Mouse (Mus musculus): ENCODE results near the gene Il17c.
A peak's percentile ranks its signal among the peaks of the same experiment; 100 is the strongest.

Gene Il17c

GRCm38 (mm10) chr8:122460524-122461472 lies 39.0 kb downstream of the Il17c start, which contains the start of gene Snai3:
Gene Snai3, minus strand, starts transcription at chr8:122460733.
- DNase-seq = peak; percentile 95

- no peak for DNase-seq
Measured at GRCm38 (mm10) chr8:122461473-122462148, 39.8 kb downstream of the Il17c start.

- no peak for DNase-seq
Measured at GRCm38 (mm10) chr8:122462510-122462909, 40.7 kb downstream of the Il17c start.

- DNase-seq = peak; percentile 87
Measured at GRCm38 (mm10) chr8:122463651-122464640, 42.1 kb downstream of the Il17c start.

- DNase-seq = peak; percentile 89
Measured at GRCm38 (mm10) chr8:122464985-122465384, 43.2 kb downstream of the Il17c start.

GRCm38 (mm10) chr8:122467816-122468215 lies 46.0 kb downstream of the Il17c start:
- no peak for DNase-seq

GRCm38 (mm10) chr8:122469407-122469806 lies 47.6 kb downstream of the Il17c start:
- DNase-seq = peak; percentile 87

GRCm38 (mm10) chr8:122469965-122470364 lies 48.1 kb downstream of the Il17c start:
- no peak for DNase-seq

GRCm38 (mm10) chr8:122470691-122471090 lies 48.9 kb downstream of the Il17c start:
- DNase-seq = no peak
